Mouse (Mus musculus): ENCODE data around the gene Arhgap31.

DNA sequence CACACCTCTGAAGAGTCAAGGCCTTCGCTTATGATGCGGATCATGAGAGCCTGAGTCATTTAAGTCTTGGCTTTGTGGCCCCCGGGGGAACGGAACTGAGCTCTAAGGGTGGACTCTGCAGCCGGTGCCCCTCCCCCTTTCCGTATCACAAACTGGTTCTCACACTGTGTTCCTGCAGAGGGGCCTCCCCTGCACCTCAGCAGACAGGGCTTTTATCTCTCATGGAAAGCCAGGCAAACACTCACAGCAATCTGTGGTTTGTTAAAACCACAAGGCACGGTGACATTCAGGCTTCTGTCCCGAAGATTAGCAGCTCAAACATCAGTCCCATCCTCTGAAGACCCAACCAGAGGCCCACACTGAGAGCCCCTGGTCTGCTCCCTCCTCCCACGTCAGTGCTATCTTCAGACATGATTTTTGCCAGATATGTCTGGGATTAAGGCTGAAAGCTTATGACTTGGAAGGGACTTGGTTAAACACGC, 59.6 kb downstream of the Arhgap31 start:
- no peak for TF ChIP-seq CTCF (IDR thresholded peaks at IDR 0.05; ENCODE audit: low read depth)
- TF ChIP-seq EP300 (IDR thresholded peaks at IDR 0.05; ENCODE audit: low read depth) = no peak

All from liver, postnatal 0 days (tissue).